Mouse (Mus musculus): ENCODE results near the gene Zfp975. TPM values are rescaled to one million over a fixed set of nuclear protein-coding genes. Genes with fewer than 3 reads are reported as not detected.
"Not testable (repeated sequence)": the region's sequence is repeated elsewhere in the genome, so short reads cannot be mapped to it uniquely, and the experiment has no call there.

Zfp975 gene
- total RNA-seq (2021) (1 to 10 TPM; 3.5 to 4.0 TPM), polyA plus RNA-seq (2012; rRNA removed) (0.53 and 1.1 TPM in 2 replicates)
- long read RNA-seq, partial matches to known transcripts = 0 of 5 reads
- long read RNA-seq, other reads (novel, unspliced or antisense) = 1 of 5 reads

GRCm38 (mm10) chr7:42692362-42693158 lies at the start of gene Zfp975:
TSS of gene Zfp975 (minus strand) at chr7:42692742.
- intact Hi-C loops (cut with DNase I) = loop anchor here (10.0 kb wide), 1 partner anchor 48 kb away; the partner anchor contains the start of gene Zfp976
- Histone ChIP-seq H3K9ac (ENCODE audit: low read depth, low read length) (peak within 1 kb of the TSS; percentile 79), H3K27ac (peak within 1 kb of the TSS; percentile 75), H3K4me3 (peak within 1 kb of the TSS; percentile 54)
- not testable (repeated sequence) for H3K27me3 ChIP-seq (ENCODE audit: control insufficient read depth, insufficient read depth, low read length); H3K4me1 ChIP-seq (ENCODE audit: control insufficient read depth, insufficient read depth, low read length); H3K36me3 ChIP-seq (ENCODE audit: control insufficient read depth, insufficient read depth, low read length); H3K79me2 ChIP-seq (replicated peaks; ENCODE audit: control insufficient read depth, insufficient read depth, low read length)
- peak; percentile 76 for TF ChIP-seq POLR2A (IDR thresholded peaks at IDR 0.05; ENCODE audit: insufficient read depth, low read depth, low read length)
- 0 out of 2 replicates have a peak, but pooled peaks have one; percentile 8 for TF ChIP-seq CTCF (IDR thresholded peaks at IDR 0.05)
- under 1% methylated on average over 23 of the region's 23 CpGs for WGBS
- peak; percentile 83 to 89 for DNase-seq

DNA sequence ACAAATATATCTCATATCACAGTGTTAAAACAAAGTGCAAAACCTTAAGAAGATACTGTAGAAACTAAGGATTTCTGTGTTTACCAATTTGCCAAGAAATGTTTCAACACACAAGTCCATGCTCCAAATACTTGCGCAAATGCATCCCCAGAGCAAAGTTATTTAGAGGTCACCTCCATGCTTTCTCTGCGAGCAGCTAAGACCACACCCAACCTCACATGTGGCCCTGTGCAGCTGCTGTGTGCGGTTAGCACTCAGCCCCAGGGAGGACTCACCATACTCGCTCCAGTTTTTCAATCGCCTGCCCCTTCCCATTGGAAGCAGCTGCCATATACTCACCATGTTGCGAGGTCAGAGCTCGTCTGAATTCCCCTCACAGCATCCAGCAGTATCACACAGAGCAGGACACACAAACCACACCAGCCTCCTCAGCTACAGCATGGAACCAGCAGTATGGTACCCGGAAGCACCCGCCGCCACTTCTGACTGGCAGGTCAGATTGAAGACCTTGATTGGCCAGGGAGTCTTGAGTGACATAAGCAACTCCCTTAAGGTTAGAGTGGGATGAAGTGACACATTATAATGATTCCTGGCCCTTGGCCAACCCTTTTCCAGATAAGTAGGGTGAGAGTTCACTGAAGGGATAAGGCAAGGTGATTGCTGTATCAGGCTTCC lies 46.1 kb upstream of the Zfp975 start:
- 77% methylated on average over 10 of the region's 10 CpGs for WGBS

DNA sequence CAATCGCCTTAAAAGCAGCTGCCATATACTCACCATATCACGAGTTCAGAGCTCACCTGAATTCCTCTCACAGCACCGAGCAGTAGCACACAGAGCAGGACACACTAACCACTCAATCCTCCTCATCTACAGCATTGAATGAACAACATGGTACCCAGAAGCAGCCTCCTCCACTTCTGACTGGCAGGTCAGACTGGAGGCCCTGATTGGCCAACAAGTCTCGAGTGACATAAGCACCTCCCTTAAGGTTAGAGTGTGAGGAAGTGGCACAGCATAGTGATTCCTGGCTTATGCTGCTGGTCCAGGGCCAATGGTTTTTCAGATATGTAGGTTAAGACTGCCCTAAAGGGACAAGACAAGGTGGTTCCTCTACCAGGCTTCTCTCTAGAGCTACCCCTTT lies 34.4 kb upstream of the Zfp975 start, which contains the start of gene Gm17067:
Gene Gm17067 (minus strand): TSS at position 101 of the 400 bp plus-strand sequence.
- H3K27me3 ChIP-seq (ENCODE audit: control insufficient read depth, insufficient read depth, low read length); H3K27ac ChIP-seq; H3K4me1 ChIP-seq (ENCODE audit: control insufficient read depth, insufficient read depth, low read length); DNase-seq; H3K9ac ChIP-seq (ENCODE audit: low read depth, low read length); H3K79me2 ChIP-seq (replicated peaks; ENCODE audit: control insufficient read depth, insufficient read depth, low read length); H3K4me3 ChIP-seq; intact Hi-C loops (cut with DNase I); H3K36me3 ChIP-seq (ENCODE audit: control insufficient read depth, insufficient read depth, low read length): not testable (repeated sequence)
- WGBS = 70% methylated on average over 4 of the region's 4 CpGs

More for the DNA sequence above, 46.1 kb upstream of the Zfp975 start:
- Histone ChIP-seq H3K27me3 (ENCODE audit: control insufficient read depth, insufficient read depth, low read length) (no peaks in the 10 kb centered on the region), H3K9ac (ENCODE audit: low read depth, low read length) (no peak overlapping the region), H3K27ac (no peak overlapping the region), H3K4me1 (ENCODE audit: control insufficient read depth, insufficient read depth, low read length) (no peaks in the 10 kb centered on the region), H3K4me3 (no peak overlapping the region), H3K79me2 (replicated peaks; ENCODE audit: control insufficient read depth, insufficient read depth, low read length) (no peaks in the 10 kb centered on the region), H3K36me3 (ENCODE audit: control insufficient read depth, insufficient read depth, low read length) (no peaks in the 10 kb centered on the region)
- TF ChIP-seq EP300 (IDR thresholded peaks at IDR 0.05; ENCODE audit: insufficient read depth, low read depth, low read length) (no peak), POLR2A (IDR thresholded peaks at IDR 0.05; ENCODE audit: insufficient read depth, low read depth, low read length) (no peak), CTCF (IDR thresholded peaks at IDR 0.05) (no peak)
- intact Hi-C loops (cut with DNase I) = no loop called here
- DNase-seq = no peak

DNA sequence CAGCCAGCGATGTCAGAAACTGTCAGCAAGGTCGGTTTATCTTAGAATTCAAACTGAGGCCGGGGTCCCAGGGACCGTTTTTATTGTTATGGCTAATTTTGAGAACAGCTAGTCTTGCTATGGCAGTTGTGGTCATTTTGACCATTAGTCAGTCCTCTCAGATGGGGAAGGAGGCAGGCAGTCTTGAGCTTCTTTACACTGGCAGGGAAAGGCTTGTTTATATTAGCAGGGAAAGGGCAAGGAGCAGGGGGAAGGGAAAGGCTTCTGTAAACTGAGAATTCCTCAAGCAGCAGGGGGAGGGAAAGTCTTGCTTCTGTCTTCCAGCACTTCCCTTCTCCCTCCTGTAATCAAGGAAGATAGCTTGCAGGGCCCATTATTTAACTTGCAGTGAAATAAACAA lies 709 bp upstream of the Zfp975 start:
- not testable (repeated sequence) for H3K27me3 ChIP-seq (ENCODE audit: control insufficient read depth, insufficient read depth, low read length); H3K4me1 ChIP-seq (ENCODE audit: control insufficient read depth, insufficient read depth, low read length); H3K79me2 ChIP-seq (replicated peaks; ENCODE audit: control insufficient read depth, insufficient read depth, low read length); H3K36me3 ChIP-seq (ENCODE audit: control insufficient read depth, insufficient read depth, low read length)
- Histone ChIP-seq H3K9ac (ENCODE audit: low read depth, low read length) (peak overlapping the region; percentile 16; the same call in 1 of the 2 replicates), H3K27ac (peak overlapping the region; percentile 75), H3K4me3 (peak overlapping the region; percentile 54)
- peak in 1 of 2 experiments; percentile 23 for DNase-seq
- 2% methylated on average over 4 of the region's 4 CpGs for WGBS
- intact Hi-C loops (cut with DNase I) = loop anchor here (10.0 kb wide), 1 partner anchor 48 kb away; the partner anchor contains the start of gene Zfp976

GRCm38 (mm10) chr7:42680081-42680480 lies 12.5 kb downstream of the Zfp975 start:
- H3K27ac ChIP-seq; H3K4me3 ChIP-seq; H3K79me2 ChIP-seq (replicated peaks; ENCODE audit: control insufficient read depth, insufficient read depth, low read length); H3K9ac ChIP-seq (ENCODE audit: low read depth, low read length); H3K27me3 ChIP-seq (ENCODE audit: control insufficient read depth, insufficient read depth, low read length); DNase-seq; intact Hi-C loops (cut with DNase I); H3K4me1 ChIP-seq (ENCODE audit: control insufficient read depth, insufficient read depth, low read length); H3K36me3 ChIP-seq (ENCODE audit: control insufficient read depth, insufficient read depth, low read length): not testable (repeated sequence)
- WGBS = 98% methylated on average over 6 of the region's 6 CpGs

DNA sequence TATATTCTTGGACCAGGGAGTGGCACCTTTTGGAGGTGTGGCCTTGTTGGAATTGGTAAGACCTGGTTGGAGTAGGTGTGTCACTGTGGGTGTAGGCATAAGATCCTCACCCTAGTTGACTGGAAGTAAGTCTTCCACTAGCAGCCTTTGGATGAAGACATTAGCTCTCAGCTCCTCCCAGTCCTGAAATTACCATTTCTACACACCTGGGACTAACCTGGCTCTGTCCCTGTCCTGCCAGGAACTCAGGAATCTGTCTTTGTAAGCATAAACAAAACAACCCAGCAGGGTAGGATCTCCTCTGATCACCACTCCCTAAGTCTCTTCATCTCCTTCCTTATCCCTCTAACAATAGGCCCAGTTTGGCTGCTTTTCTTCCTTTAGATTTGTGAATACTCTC lies 12.9 kb downstream of the Zfp975 start:
- H3K27ac ChIP-seq; DNase-seq; H3K4me1 ChIP-seq (ENCODE audit: control insufficient read depth, insufficient read depth, low read length); H3K36me3 ChIP-seq (ENCODE audit: control insufficient read depth, insufficient read depth, low read length); H3K9ac ChIP-seq (ENCODE audit: low read depth, low read length); intact Hi-C loops (cut with DNase I); H3K79me2 ChIP-seq (replicated peaks; ENCODE audit: control insufficient read depth, insufficient read depth, low read length); H3K4me3 ChIP-seq; H3K27me3 ChIP-seq (ENCODE audit: control insufficient read depth, insufficient read depth, low read length): not testable (repeated sequence)

Data from heart, adult 2 months (tissue).